Mouse (Mus musculus) kidney, adult 9 months (tissue): ENCODE results near the gene Mterf2.

Source experiments
- DNase-seq: peaks from one replicate; pipeline ENCODE4 v3.0.0; 2022

Gene Mterf2

GRCm38 (mm10) chr10:85127395-85128287, at the start of gene Mterf2:
Mterf2 (minus strand) TSS chr10:85128027.
- DNase-seq = peak; percentile 99

GRCm38 (mm10) chr10:85176640-85177039, 48.8 kb upstream of the Mterf2 start:
- no peak for DNase-seq

- DNase-seq = no peak
These were observed 37.5 kb upstream of the Mterf2 start for GRCm38 (mm10) chr10:85165306-85165705.

GRCm38 (mm10) chr10:85164791-85165190, 37.0 kb upstream of the Mterf2 start:
- no peak for DNase-seq

GRCm38 (mm10) chr10:85161745-85162351, 34.0 kb upstream of the Mterf2 start:
- peak; percentile 32 for DNase-seq

- DNase-seq = no peak
These were observed 32.3 kb upstream of the Mterf2 start for GRCm38 (mm10) chr10:85159989-85160619.

GRCm38 (mm10) chr10:85157451-85157850, 29.6 kb upstream of the Mterf2 start:
- no peak for DNase-seq

- peak; percentile 61 for DNase-seq
These were observed 26.4 kb upstream of the Mterf2 start for GRCm38 (mm10) chr10:85154195-85154594.

- no peak for DNase-seq
These were observed 21.4 kb upstream of the Mterf2 start for GRCm38 (mm10) chr10:85149226-85149625.

- DNase-seq = no peak
These were observed 18.5 kb upstream of the Mterf2 start for GRCm38 (mm10) chr10:85146282-85146681.

GRCm38 (mm10) chr10:85141465-85141864, 13.6 kb upstream of the Mterf2 start:
- no peak for DNase-seq

- no peak for DNase-seq
These were observed 8.7 kb upstream of the Mterf2 start for GRCm38 (mm10) chr10:85136573-85136972.

GRCm38 (mm10) chr10:85128453-85128852, 626 bp upstream of the Mterf2 start:
- peak; percentile 48 for DNase-seq

GRCm38 (mm10) chr10:85125184-85125583, 2.6 kb downstream of the Mterf2 start:
- no peak for DNase-seq

GRCm38 (mm10) chr10:85114409-85114808, 13.4 kb downstream of the Mterf2 start:
- no peak for DNase-seq

- peak; percentile 24 for DNase-seq
These were observed 24.5 kb downstream of the Mterf2 start for GRCm38 (mm10) chr10:85103085-85103885.

GRCm38 (mm10) chr10:85102247-85103084, 25.4 kb downstream of the Mterf2 start, which contains the start of the genes Fhl4 and Tmem263:
Fhl4 (minus strand) TSS chr10:85102495.
Tmem263 (plus strand) TSS chr10:85102627.
- peak; percentile 53 for DNase-seq

- DNase-seq = no peak
These were observed 26.0 kb downstream of the Mterf2 start for GRCm38 (mm10) chr10:85101841-85102240.

GRCm38 (mm10) chr10:85071605-85072152, 56.1 kb downstream of the Mterf2 start:
- DNase-seq = no peak
